Mouse (Mus musculus) megakaryocyte, embryonic 14.5 days (primary cell): ENCODE results near the gene Cacybp.

Experiments used
- FLI1 ChIP-seq: IDR thresholded peaks from 2 replicates; pipeline ENCODE4 v1.6.1; 2012; ENCODE audit warnings: low read length, inconsistent platforms, mixed read lengths
- GATA1 ChIP-seq: IDR thresholded peaks from 3 replicates; pipeline ENCODE4 v1.6.1; 2012; ENCODE audit warnings: mixed read lengths, low read length, inconsistent platforms, borderline replicate concordance

GRCm38 (mm10) chr1:160210566-160210965 lies 2.1 kb downstream of the Cacybp start:
- TF ChIP-seq GATA1 (no peak), FLI1 (no peak)
